Mouse (Mus musculus) CH12.LX (cell line): ENCODE measurements at regions not wholly inside any gene's neighbourhood (a gene's known extent, or its start where the extent isn't known, plus 50 kb on each side); places are given as distances from the start of the nearest gene placed in this dataset.

Source experiments
- DNase-seq: peaks from one replicate; pipeline ENCODE4 v3.0.0-alpha.2; 2013; ENCODE audit errors: extremely low read depth
- H3K27ac ChIP-seq: 2 replicates; pipeline ENCODE4 v1.5.1; 2012; ENCODE audit warnings: low read depth, mild to moderate bottlenecking, control low read depth, moderate library complexity; ENCODE audit not compliant: insufficient read depth
- H3K27me3 ChIP-seq: replicated peaks from 2 replicates; pipeline ENCODE3; 2012; ENCODE audit warnings: inconsistent platforms
- H3K36me3 ChIP-seq, 2 experiments: replicated peaks in 1 of 2; 2 replicates each; pipeline versions ENCODE3 to v1.6.1; 2012; ENCODE audit warnings: inconsistent platforms in 1 of 2, low read length in 1 of 2, mild to moderate bottlenecking in 1 of 2, mixed read lengths in 1 of 2, moderate library complexity in 1 of 2; ENCODE audit not compliant: control insufficient read depth in 1 of 2, insufficient read depth in 1 of 2
- H3K4me1 ChIP-seq, 2 experiments: 2 replicates each; pipeline ENCODE4 v1.6.1; 2012; ENCODE audit warnings: inconsistent platforms in 1 of 2, moderate library complexity in 1 of 2; ENCODE audit not compliant: insufficient read depth in 2 of 2, control insufficient read depth in 1 of 2
- H3K4me2 ChIP-seq: 2 replicates; pipeline ENCODE4 v1.6.1; 2012; ENCODE audit warnings: low read depth, mild to moderate bottlenecking, control low read depth; ENCODE audit not compliant: poor library complexity, insufficient read depth, severe bottlenecking
- H3K4me3 ChIP-seq, 3 experiments: fragments of 150-350 bp in 1 of 3; sonication (generic) in 1 of 3; replicated peaks in 1 of 3; 2 replicates each; pipeline versions ENCODE3 to v1.5.1; 2011 to 2012; ENCODE audit warnings: low read depth in 2 of 3, low read length in 2 of 3, mild to moderate bottlenecking in 2 of 3, moderate library complexity in 2 of 3, control low read depth in 1 of 3, improper control_type of control experiment in 1 of 3, inconsistent platforms in 1 of 3, mixed read lengths in 1 of 3; ENCODE audit not compliant: poor library complexity in 1 of 3
- H3K79me2 ChIP-seq: replicated peaks from 2 replicates; pipeline ENCODE4 v1.6.1; 2012; ENCODE audit warnings: mild to moderate bottlenecking, moderate library complexity; ENCODE audit not compliant: control insufficient read depth, poor library complexity, insufficient read depth, severe bottlenecking; ENCODE audit errors: extremely low read depth
- H3K9ac ChIP-seq: 2 replicates; pipeline ENCODE4 v1.6.1; 2012; ENCODE audit warnings: low read depth, mild to moderate bottlenecking, control low read depth, moderate library complexity; ENCODE audit not compliant: insufficient read depth
- H3K9me3 ChIP-seq: replicated peaks from 2 replicates; pipeline ENCODE3; 2012; ENCODE audit warnings: low read length, inconsistent platforms, mixed read lengths
- ETS1 ChIP-seq: conservative IDR thresholded peaks from 2 replicates; pipeline ENCODE4 v1.6.1; 2012; ENCODE audit warnings: low read depth, mild to moderate bottlenecking, inconsistent platforms, low read length, improper control_type of control experiment, moderate library complexity
- MAZ ChIP-seq: IDR thresholded peaks from 2 replicates; pipeline ENCODE4 v1.6.1; 2012; ENCODE audit warnings: low read depth, mild to moderate bottlenecking, inconsistent platforms, low read length, improper control_type of control experiment, moderate library complexity
- NRF1 ChIP-seq: IDR thresholded peaks from 2 replicates; pipeline ENCODE4 v1.6.1; 2014; ENCODE audit warnings: low read depth, mild to moderate bottlenecking, inconsistent platforms, low read length, improper control_type of control experiment, moderate library complexity
- RAD21 ChIP-seq: IDR thresholded peaks from 2 replicates; pipeline ENCODE4 v1.6.1; 2011; ENCODE audit warnings: low read depth, mild to moderate bottlenecking, low read length, improper control_type of control experiment, moderate library complexity
- USF1 ChIP-seq: IDR thresholded peaks from 2 replicates; pipeline ENCODE4 v1.6.1; 2014; ENCODE audit warnings: low read depth, mild to moderate bottlenecking, inconsistent platforms, low read length, improper control_type of control experiment
- ZC3H11A ChIP-seq: IDR thresholded peaks from 2 replicates; pipeline ENCODE4 v1.6.1; 2012; ENCODE audit warnings: low read depth, mild to moderate bottlenecking, inconsistent platforms, low read length, improper control_type of control experiment
- ZMIZ1 ChIP-seq: IDR thresholded peaks from 2 replicates; pipeline ENCODE4 v1.6.1; 2012; ENCODE audit warnings: low read depth, mild to moderate bottlenecking, inconsistent platforms, low read length, improper control_type of control experiment
- dilution Hi-C: fragments of 300-500 bp; cut with MboI; formaldehyde crosslinking; loops from 2 replicates; pipeline ENCODE4 v1.14.3; 2020; ENCODE audit warnings: low sequenced_read_pairs; ENCODE audit not compliant: extremely low pct_unique_long_range_greater_than_20kb, extremely low pct_ligation_motif_present
- in situ Hi-C: fragments of 300-500 bp; cut with MboI; formaldehyde crosslinking; loops from 3 replicates; pipeline ENCODE4 v1.14.3; 2019; ENCODE audit warnings: low sequenced_read_pairs, low pct_ligation_motif_present, low pct_unique_long_range_greater_than_20kb, mixed read lengths

DNA sequence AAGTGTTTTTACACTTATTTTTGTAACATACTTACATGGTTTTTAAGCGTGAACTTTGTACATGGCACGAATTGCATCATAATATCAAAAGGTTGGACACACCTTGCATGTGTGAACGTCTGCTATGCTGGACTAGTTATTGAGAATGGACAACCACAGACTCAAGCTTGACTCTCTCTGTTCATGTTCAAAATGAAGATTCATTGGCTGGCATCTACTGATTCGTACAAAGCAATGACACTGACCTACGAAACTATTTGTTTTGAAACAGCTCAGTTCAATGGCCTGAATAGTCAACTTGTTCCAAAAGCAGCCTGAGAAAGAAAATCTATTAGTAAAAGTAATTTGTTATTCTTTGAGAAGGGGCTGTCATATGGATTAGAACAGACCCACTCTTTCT is 55.3 kb upstream of the Rrp15 start:
- Histone ChIP-seq H3K79me2 (no peaks in the 10 kb centered on the region), H3K9me3 (no peaks in the 10 kb centered on the region)
- no peak for TF ChIP-seq ETS1
- no peak for TF ChIP-seq MAZ
- TF ChIP-seq ZC3H11A, result no peak
- no peak for TF ChIP-seq NRF1
- TF ChIP-seq USF1, result no peak
- TF ChIP-seq RAD21, result no peak
- no peak for TF ChIP-seq ZMIZ1
- TF ChIP-seq, all 38 proteins: peak for 0
- Histone ChIP-seq H3K27ac (no peak overlapping the region), H3K9ac (no peak overlapping the region), H3K36me3 (no peaks in the 10 kb centered on the region), H3K4me3 (no peak overlapping the region), H3K27me3 (no peaks in the 10 kb centered on the region), H3K4me2 (no peak overlapping the region), H3K4me1 (peaks cover 0 to 23% of the 10 kb centered on the region in 2 experiments; a peak in 2 of 4 replicates)
- dilution Hi-C loops (no loop called here), in situ Hi-C loops (no loop called here)
- no peak for DNase-seq
